Mouse (Mus musculus): ENCODE results near the gene Cntn3.
"Not testable (repeated sequence)": the region's sequence is repeated elsewhere in the genome, so short reads cannot be mapped to it uniquely, and the experiment has no call there.

The Cntn3 gene

GRCm38 (mm10) chr6:102573001-102573400 is at the start of gene Cntn3:
Cntn3 (minus strand) TSS chr6:102573101.
- not testable (repeated sequence) for DNase-seq (ENCODE audit: low read depth)

DNA sequence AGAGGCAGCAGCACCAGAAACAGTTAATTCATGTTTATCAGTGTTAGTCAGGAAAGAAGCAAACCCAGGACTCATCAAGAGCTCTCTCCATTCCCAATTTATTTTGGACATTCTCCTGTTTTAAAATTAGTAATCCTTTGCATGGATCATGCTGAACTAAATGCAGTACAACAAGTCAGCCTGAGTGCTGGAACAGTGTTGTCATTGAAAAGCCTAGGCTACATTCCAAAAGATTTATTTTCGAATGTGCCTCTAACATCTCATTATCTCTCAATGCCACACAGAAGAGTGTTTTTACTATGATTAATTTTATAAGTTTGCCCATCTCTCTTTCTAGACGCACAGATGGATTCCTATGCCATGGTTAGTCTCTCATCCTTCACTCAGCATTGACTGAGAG is 27.9 kb upstream of the Cntn3 start:
- no peak for DNase-seq (ENCODE audit: low read depth)

DNA sequence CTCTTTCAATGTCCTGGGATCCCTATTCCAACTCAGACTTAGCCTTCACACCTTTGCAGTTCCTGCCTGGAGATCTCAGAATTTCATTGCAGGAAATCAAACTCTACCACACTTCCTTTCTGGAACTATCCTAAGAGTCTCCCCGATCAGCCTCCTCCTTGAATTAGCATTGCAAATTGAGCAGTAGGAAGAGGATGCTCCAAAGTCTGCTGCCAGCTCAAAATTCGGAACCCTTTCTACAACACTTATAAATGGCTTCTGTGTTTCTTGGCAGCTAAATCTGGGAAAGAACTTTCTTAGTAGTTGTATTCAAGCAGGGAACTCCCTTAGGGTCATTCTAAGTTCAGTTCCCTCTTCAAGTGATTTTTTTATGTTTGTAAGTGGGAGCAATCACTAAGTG is 24.9 kb upstream of the Cntn3 start:
- no peak for DNase-seq (ENCODE audit: low read depth)

DNA sequence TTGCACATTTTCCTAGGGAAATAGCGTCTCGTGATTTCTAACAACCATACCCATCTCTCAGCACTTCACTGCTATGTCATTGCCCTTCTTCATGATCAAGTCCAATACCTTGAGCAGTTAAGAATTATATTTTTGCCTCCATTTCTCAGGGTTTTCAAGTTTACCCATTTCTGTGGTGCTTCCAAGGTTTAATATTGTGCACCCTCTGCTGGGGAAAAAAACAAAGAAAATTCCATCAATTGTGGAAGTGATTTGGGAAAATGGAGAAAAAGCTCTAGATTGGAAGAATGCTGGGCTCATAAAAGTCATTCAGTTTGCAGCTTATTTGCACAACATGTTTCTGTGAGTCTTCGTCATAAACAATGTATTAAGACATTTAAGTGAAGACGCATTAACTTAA is 17.2 kb upstream of the Cntn3 start:
- no peak for DNase-seq (ENCODE audit: low read depth)

DNA sequence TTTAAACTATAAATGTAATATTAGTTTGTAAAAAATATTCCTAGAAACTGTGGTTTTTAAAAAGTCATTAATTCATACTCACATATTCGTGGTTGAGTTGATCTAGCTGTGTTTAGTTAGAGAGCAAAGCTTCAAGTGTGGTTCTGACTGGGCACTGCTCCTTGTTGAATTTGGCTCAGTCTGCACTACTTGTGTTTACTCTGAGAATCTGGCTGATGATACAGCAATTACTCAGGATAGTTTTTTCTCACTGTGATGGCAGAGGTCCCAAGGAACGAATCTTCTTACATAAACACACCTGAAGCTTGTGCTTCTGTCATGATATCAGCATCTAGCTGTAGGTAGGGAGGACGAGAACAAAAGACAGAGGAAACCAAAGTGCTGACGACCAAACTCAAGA is 16.4 kb upstream of the Cntn3 start:
- DNase-seq (ENCODE audit: low read depth) = no peak

GRCm38 (mm10) chr6:102586056-102586455 is 13.2 kb upstream of the Cntn3 start:
- DNase-seq (ENCODE audit: low read depth) = no peak

- no peak for DNase-seq (ENCODE audit: low read depth)
These were observed 10.7 kb upstream of the Cntn3 start for GRCm38 (mm10) chr6:102583578-102583977.

- DNase-seq (ENCODE audit: low read depth) = no peak
These were observed 5.4 kb downstream of the Cntn3 start for GRCm38 (mm10) chr6:102567496-102567895.

- no peak for DNase-seq (ENCODE audit: low read depth)
These were observed 7.7 kb downstream of the Cntn3 start for GRCm38 (mm10) chr6:102565228-102565627.

- no peak for DNase-seq (ENCODE audit: low read depth)
These were observed 8.7 kb downstream of the Cntn3 start for GRCm38 (mm10) chr6:102564011-102564731.

DNA sequence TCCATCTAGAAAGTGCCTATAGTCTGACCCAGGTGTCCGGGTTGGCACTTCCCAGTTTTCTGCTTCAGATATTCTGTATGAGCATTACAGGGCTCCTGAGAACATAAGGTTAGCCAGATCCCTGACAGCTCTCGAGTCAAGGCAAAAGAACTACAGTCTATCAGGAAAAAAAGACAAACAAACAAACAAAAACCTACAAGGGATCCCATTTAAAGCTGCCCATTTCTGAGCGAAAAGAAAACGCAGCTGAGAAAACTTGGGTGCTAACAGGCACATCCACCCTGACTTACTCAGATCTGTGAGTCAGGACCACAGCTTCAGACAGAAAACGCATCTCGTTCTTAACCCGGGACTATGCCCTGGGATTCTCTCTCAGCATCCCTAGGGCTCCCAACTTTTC is 9.5 kb downstream of the Cntn3 start:
- DNase-seq (ENCODE audit: low read depth) = no peak

DNA sequence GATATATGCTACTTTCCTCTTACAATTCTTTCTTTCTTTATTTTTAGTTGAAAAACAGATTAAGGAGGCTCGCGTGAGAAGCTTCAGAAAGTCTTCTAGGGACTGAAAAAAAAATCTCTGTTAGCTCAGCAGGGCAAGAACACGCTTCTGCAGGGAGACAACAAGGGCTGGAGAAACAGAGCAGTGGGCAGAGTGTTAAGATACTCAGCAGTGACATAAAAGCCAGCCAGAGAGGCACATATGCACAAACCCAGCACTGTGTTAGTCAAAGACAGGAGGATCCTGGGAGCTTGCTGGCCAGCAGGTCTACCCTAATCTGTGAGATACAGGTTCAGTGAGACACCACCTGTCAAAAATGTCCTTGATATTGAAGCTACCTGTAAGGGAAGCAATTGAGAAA is 15.4 kb downstream of the Cntn3 start:
- no peak for DNase-seq (ENCODE audit: low read depth)

- no peak for DNase-seq (ENCODE audit: low read depth)
These were observed 16.4 kb downstream of the Cntn3 start for GRCm38 (mm10) chr6:102556497-102556896.

- no peak for DNase-seq (ENCODE audit: low read depth)
These were observed 17.0 kb downstream of the Cntn3 start for GRCm38 (mm10) chr6:102555814-102556437.

DNA sequence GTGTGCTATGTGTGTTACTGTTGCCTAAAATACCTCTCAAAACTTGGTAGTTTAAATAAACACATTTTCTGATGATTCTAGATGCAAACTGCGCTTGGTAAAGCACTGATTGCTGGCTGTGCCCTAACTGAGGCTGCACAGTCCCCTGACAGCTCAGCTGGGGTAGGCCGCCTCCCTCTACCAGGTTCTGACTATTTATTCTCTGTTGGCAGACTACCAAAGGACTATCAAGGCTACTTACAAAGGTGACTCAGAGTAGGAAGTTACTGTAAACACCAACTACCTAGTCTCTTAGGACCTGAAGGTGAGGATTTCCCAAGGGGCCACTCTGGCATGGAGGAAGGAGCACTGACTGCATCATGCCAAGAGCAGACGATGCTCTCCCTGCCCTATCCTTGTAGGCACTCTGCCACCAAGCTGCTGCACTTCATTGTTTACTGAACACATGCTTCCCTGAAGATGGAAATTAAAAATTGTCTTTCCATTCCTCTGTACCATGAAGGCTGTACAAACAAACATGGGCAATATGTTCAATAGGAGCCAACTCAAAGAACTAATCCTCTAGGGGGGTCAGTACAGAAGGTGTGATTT is 17.7 kb downstream of the Cntn3 start:
- DNase-seq (ENCODE audit: low read depth) = no peak

DNA sequence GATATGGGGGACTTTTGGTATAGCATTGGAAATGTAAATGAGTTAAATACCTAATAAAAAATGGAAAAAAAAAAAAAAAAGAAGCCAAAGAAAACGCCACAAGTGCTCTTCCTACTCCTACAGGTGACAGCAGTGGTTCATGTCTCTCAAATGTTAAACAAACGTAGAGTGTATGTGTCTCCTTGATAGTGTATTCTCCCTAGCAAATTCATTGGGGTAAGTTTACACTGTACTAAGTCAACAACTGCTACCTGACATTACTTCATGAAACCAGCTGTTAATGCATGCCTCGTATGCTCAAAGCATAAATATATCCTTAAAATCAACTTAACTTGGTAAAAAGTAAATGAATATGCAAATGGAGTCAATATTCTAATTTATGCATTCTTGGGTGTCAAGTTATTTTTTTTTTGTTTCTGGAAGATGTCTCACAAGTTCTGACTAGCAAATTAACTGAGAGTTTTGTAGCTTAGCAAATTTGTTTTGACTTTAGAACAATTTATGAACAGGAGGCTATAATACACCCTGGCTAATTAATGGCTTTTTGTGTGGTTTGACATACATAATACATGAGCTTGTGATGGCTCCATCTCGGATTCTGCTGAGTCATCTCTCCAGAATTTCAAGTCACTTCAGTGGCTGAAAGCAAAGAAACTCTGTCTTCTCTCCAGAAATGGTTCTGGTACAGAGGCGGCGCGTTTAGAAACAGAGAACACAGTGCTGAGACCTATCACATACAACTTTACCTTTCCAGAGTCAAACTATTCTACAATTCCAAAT is 31.1 kb downstream of the Cntn3 start:
- no peak for DNase-seq (ENCODE audit: low read depth)

- no peak for DNase-seq (ENCODE audit: low read depth)
These were observed 37.3 kb downstream of the Cntn3 start for GRCm38 (mm10) chr6:102535599-102535998.

GRCm38 (mm10) chr6:102523037-102523436 is 49.9 kb downstream of the Cntn3 start:
- no peak for DNase-seq (ENCODE audit: low read depth)

DNA sequence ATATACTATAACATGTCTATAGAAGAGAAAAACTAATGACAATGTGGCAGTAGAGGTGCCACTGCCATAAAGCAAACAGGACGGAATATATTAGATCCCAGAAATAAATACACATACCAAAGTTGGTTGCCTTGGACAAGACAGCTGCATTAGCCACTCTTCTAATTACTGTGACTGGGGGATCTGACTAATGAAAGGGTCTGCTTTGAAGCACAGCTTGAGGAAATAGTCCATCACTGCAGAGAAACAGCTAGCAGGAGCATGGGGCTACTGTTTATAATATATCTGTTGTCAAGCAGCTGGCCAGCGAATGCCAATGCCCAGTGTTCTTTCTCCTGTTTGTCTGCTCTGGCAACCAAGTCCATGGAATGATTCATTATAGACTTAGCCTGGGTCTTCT is 51.9 kb downstream of the Cntn3 start:
- DNase-seq (ENCODE audit: low read depth) = no peak

GRCm38 (mm10) chr6:102515231-102515630 is 57.7 kb downstream of the Cntn3 start:
- DNase-seq (ENCODE audit: low read depth) = no peak

DNA sequence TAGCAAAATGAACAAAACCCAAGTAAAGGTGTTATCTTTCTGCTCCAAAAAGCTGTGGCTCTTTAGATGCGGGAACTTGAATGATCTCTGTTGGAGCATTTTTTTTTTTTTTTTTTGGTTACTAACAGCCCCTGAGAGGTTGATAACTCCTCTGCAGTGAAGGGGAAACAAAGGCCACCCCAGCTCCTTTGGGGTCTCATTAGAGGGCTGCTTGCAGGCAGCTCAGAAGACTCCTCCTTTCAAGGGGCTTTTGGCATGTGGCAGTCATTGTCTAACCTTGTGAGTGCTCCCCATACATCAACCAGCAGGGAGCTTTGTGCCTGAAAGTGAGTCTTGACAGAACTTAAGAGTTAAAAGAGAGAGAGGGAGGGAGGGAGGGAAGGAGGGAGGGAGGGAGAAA is 60.8 kb downstream of the Cntn3 start:
- no peak for DNase-seq (ENCODE audit: low read depth)

- DNase-seq (ENCODE audit: low read depth) = no peak
These were observed 87.4 kb downstream of the Cntn3 start for GRCm38 (mm10) chr6:102485509-102485908.

All from induced T-regulatory cell, adult 2 months (primary cell).